Mouse (Mus musculus) lung, postnatal 0 days (tissue): Measurements from ENCODE around the gene Stra6.

Experiments used
- CTCF ChIP-seq: IDR thresholded peaks from 2 replicates; pipeline ENCODE4 v1.5.1; 2016; ENCODE audit warnings: antibody characterized with exemption, mild to moderate bottlenecking
- EP300 ChIP-seq: IDR thresholded peaks from 2 replicates; pipeline ENCODE4 v1.6.1; 2016; ENCODE audit warnings: antibody characterized with exemption, mild to moderate bottlenecking, control low read depth

GRCm38 (mm10) chr9:58157838-58158237 is 94.2 kb downstream of the Stra6 start:
- TF ChIP-seq CTCF, result no peak
- no peak for TF ChIP-seq EP300
